Mouse (Mus musculus) heart, embryonic 13.5 days (tissue): ENCODE results near the gene Ptprj. TPM values are rescaled to one million over a fixed set of nuclear protein-coding genes. Genes with fewer than 3 reads are reported as not detected.
A peak's percentile ranks its signal among the peaks of the same experiment; 100 is the strongest.

Source experiments
- ATAC-seq: fragments of 200-750 bp; cut with Nextera tagmentation; 2 replicates; pipeline ENCODE4 v1.8.0; 2017; ENCODE audit warnings: moderate TSS enrichment; ENCODE audit not compliant: insufficient number of reproducible peaks, low FRiP score, low TSS enrichment; ENCODE audit errors: extremely low read depth
- H3K27ac ChIP-seq: fragments of 300-500 bp; sonication (generic); replicated peaks from 2 replicates; pipeline ENCODE4 v1.5.1; 2015; ENCODE audit warnings: moderate library complexity, mild to moderate bottlenecking, inconsistent platforms
- H3K27me3 ChIP-seq: fragments of 300-500 bp; sonication (generic); replicated peaks from 2 replicates; pipeline ENCODE4 v1.6.1; 2015; ENCODE audit warnings: mild to moderate bottlenecking, inconsistent platforms
- H3K36me3 ChIP-seq: fragments of 300-500 bp; sonication (generic); 2 replicates; pipeline ENCODE4 v1.6.1; 2015; ENCODE audit warnings: mild to moderate bottlenecking, inconsistent platforms
- H3K4me1 ChIP-seq: fragments of 300-500 bp; sonication (generic); 2 replicates; pipeline ENCODE4 v1.6.1; 2015; ENCODE audit warnings: inconsistent platforms
- H3K4me2 ChIP-seq: fragments of 300-500 bp; sonication (generic); 2 replicates; pipeline ENCODE4 v1.6.1; 2015; ENCODE audit warnings: inconsistent platforms, mild to moderate bottlenecking, moderate library complexity
- H3K4me3 ChIP-seq: fragments of 300-500 bp; sonication (generic); 2 replicates; pipeline ENCODE4 v1.5.1; 2015; ENCODE audit warnings: moderate library complexity, mild to moderate bottlenecking, inconsistent platforms
- H3K9ac ChIP-seq: fragments of 300-500 bp; sonication (generic); 2 replicates; pipeline ENCODE4 v1.6.1; 2015; ENCODE audit warnings: inconsistent platforms, mild to moderate bottlenecking, moderate library complexity
- H3K9me3 ChIP-seq: fragments of 300-500 bp; sonication (generic); 2 replicates; pipeline ENCODE4 v1.6.1; 2016; ENCODE audit warnings: inconsistent platforms
- WGBS: fragments of 180-500 bp; shearing (Covaris S2); methylation state at CpG from one replicate; pipeline ENCODE4 v1.1.7; 2015; ENCODE audit warnings: mixed read lengths; 5-methylcytosine and 5-hydroxymethylcytosine counted together
- polyA plus RNA-seq: library from polyadenylated mRNA; unstranded; fragments of >200 nt; fragmentation: Nextera tagmentation; extraction: Ambion mirVana; gene quantifications from 2 replicates; pipeline ENCODE4 v1.2.1, GENCODE M21; 2015

The Ptprj gene
- polyA plus RNA-seq, 1 experiment from 2014 or later = 1.3 TPM

- 73% methylated on average over 4 of the region's 4 CpGs for WGBS
- Histone ChIP-seq H3K9ac (no peak overlapping the region), H3K27me3 (no peaks in the 10 kb centered on the region), H3K4me1 (0 out of 2 replicates have a peak, but pooled peaks cover 8% of the 10 kb centered on the region), H3K36me3 (no peaks in the 10 kb centered on the region), H3K4me3 (no peak overlapping the region), H3K27ac (no peak overlapping the region), H3K4me2 (no peak overlapping the region), H3K9me3 (no peaks in the 10 kb centered on the region)
- ATAC-seq = no peak
Measured at GRCm38 (mm10) chr2:90496012-90496679, 84.3 kb downstream of the Ptprj start.

- H3K9ac ChIP-seq = no peak overlapping the region
- 38% methylated on average over 13 of the region's 13 CpGs for WGBS
Measured at GRCm38 (mm10) chr2:90490279-90491046, 90.0 kb downstream of the Ptprj start.

GRCm38 (mm10) chr2:90489839-90490238 lies 90.6 kb downstream of the Ptprj start:
- no peak overlapping the region for H3K4me3 ChIP-seq
- no peak overlapping the region for H3K4me2 ChIP-seq
- ATAC-seq = no peak
- H3K4me1 ChIP-seq = peaks cover 28% of the 10 kb centered on the region
- no peaks in the 10 kb centered on the region for H3K27me3 ChIP-seq
- H3K27ac ChIP-seq = peak overlapping the region; percentile 29; the same call in 1 of the 2 replicates
- 85% methylated on average over 4 of the region's 4 CpGs for WGBS
- H3K36me3 ChIP-seq = no peaks in the 10 kb centered on the region
- no peaks in the 10 kb centered on the region for H3K9me3 ChIP-seq
- H3K9ac ChIP-seq = no peak overlapping the region

More at GRCm38 (mm10) chr2:90490279-90491046, 90.0 kb downstream of the Ptprj start:
- Histone ChIP-seq H3K27me3 (no peaks in the 10 kb centered on the region), H3K4me2 (peak overlapping the region; percentile 44), H3K9me3 (no peaks in the 10 kb centered on the region), H3K4me3 (no peak overlapping the region), H3K27ac (peak overlapping the region; percentile 31; the same call in 1 of the 2 replicates), H3K36me3 (no peaks in the 10 kb centered on the region), H3K4me1 (peaks cover 27% of the 10 kb centered on the region)
- no peak for ATAC-seq

DNA sequence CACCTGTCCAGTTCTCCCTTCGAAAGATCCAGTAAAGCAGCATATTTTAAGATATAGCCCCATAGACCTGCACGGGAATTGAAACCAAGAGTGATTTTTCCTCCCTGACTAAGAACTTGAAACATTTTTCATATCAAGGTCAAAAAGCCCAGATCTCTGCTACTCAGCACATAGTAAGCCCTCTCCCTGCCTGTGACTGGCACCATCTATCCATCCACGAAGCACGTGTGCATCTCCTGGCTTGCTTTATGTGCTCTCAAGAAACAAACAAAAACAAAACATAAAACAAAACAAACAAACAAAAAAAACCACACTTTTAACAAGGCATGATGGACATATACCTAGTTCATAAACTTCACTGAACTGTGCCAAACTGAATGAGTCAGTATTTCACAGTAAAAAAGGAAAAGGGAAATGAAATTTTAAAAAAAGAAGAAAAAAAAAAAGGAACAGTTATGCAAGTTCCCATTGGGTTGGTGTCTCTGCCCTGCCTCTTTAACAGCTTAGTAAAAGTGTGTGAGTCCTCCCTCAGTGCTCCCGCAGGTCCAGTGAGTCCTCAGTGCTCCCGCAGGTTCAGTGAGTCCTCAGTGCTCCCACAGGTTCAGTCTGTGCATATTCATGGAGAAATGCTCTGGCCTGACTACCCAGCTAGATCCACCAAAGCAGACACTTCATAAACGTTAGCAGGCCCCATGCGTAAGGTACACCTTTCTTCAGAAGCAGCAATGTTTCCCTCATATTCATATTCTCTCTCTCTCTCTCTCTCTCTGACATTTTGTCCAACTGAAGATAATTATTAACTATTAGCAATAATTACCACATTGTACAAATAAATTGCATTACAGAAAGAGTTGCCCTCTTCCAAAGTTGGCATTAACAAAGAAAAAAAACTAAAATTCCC lies 91.5 kb downstream of the Ptprj start:
- H3K4me3 ChIP-seq = no peak overlapping the region
- no peak for ATAC-seq
- no peak overlapping the region for H3K4me2 ChIP-seq
- H3K9me3 ChIP-seq = no peaks in the 10 kb centered on the region
- WGBS = 83% methylated on average over 8 of the region's 8 CpGs
- H3K27ac ChIP-seq = no peak overlapping the region
- H3K27me3 ChIP-seq = no peaks in the 10 kb centered on the region
- H3K4me1 ChIP-seq = peaks cover 28% of the 10 kb centered on the region
- H3K9ac ChIP-seq = no peak overlapping the region
- H3K36me3 ChIP-seq = no peaks in the 10 kb centered on the region

DNA sequence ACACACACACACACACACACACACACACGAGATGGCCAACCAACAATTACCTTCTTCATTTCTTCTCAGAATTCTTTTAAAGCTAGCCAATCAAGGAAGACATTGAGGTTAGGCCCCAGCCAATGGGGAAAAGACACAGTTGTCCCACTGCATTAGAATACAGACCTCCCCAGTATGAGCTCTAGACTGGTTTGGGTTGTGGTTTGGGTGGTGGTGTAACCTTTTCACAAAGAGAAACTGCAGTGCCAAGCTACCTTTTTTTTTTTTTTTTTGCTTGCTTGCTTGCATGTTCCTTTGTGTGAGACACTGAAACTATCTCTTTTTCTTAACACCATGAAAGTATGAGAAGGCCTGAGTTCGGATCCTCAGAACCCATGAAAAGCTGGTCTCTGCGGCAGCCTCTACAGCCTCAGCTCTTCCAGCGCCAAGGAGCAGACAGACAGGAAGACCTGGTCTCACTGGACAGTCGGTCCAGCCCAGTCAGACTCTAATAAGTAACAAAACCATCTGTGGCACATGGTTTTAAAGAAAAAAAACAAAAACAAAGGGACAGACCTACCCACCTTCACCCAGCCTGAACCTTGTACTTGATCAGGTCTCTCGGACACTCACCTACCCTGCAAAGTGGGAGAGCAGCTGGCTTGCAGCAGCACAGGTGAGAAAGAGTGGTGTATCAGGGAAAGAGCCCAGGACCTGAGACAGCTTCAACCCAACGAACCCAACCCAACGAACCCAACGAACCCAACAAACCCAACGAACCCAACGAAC lies 92.8 kb downstream of the Ptprj start:
- WGBS = 90% methylated on average over 11 of the region's 11 CpGs
- Histone ChIP-seq H3K4me3 (no peak overlapping the region), H3K27me3 (no peaks in the 10 kb centered on the region), H3K9me3 (no peaks in the 10 kb centered on the region), H3K27ac (no peak overlapping the region), H3K9ac (no peak overlapping the region), H3K4me1 (peaks cover 28% of the 10 kb centered on the region), H3K36me3 (no peaks in the 10 kb centered on the region), H3K4me2 (no peak overlapping the region)
- ATAC-seq = no peak

DNA sequence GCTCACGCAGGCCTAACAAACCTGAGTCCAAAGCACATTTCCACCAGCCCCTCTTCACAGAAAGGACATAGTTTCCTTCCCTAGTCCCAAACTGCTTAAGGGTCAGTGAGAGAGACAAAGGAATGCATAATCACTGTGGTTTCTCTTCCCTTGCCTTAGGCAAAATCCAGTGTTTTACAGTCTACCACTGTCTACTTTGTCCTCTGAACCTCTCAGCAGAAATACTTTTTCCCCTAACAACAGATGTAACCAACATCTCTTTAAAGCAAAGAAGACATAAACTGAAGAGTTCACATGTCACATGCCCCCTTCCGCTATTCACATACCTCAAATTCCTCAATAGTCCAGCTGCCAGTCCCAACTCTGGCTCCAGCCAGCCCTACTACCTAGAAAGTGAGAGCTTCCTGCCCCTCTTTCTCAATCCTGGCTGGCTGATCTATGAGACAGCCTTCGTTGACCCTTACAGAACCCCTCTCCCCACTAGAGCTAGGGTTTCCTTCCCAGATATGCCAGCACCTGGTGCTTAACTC lies 94.2 kb downstream of the Ptprj start:
- no peak for ATAC-seq
- Histone ChIP-seq H3K36me3 (no peaks in the 10 kb centered on the region), H3K4me3 (no peak overlapping the region), H3K9me3 (no peaks in the 10 kb centered on the region), H3K9ac (no peak overlapping the region), H3K27ac (peak overlapping the region; percentile 13; the same call in 1 of the 2 replicates), H3K4me1 (peaks cover 28% of the 10 kb centered on the region), H3K4me2 (no peak overlapping the region), H3K27me3 (no peaks in the 10 kb centered on the region)
- 40% methylated on average over 3 of the region's 3 CpGs for WGBS

DNA sequence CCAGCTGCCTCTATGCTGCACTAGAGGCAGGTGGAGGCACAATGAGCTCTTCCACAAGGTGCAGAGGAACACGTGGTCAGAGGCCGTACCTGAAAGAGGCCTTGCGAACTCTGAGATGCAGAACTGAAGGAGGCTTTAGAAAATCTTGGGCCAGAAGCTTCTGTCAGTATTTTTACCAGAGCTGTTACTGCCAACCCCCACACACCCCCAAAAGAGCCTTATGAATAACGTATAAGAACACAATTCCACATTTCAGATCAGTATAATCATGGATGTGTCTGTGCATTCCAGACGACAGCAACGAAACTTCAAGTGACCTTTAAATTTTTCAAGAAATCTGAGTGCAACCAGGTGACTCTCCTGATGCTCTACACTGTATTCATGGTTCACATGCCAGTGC lies 98.9 kb downstream of the Ptprj start:
- peaks cover 34% of the 10 kb centered on the region for H3K4me1 ChIP-seq
- no peak overlapping the region for H3K9ac ChIP-seq
- no peak overlapping the region for H3K4me2 ChIP-seq
- H3K9me3 ChIP-seq = no peaks in the 10 kb centered on the region
- 87% methylated on average over 6 of the region's 6 CpGs for WGBS
- H3K36me3 ChIP-seq = no peaks in the 10 kb centered on the region
- H3K27me3 ChIP-seq = no peaks in the 10 kb centered on the region
- ATAC-seq = no peak
- no peak overlapping the region for H3K4me3 ChIP-seq
- no peak overlapping the region for H3K27ac ChIP-seq

DNA sequence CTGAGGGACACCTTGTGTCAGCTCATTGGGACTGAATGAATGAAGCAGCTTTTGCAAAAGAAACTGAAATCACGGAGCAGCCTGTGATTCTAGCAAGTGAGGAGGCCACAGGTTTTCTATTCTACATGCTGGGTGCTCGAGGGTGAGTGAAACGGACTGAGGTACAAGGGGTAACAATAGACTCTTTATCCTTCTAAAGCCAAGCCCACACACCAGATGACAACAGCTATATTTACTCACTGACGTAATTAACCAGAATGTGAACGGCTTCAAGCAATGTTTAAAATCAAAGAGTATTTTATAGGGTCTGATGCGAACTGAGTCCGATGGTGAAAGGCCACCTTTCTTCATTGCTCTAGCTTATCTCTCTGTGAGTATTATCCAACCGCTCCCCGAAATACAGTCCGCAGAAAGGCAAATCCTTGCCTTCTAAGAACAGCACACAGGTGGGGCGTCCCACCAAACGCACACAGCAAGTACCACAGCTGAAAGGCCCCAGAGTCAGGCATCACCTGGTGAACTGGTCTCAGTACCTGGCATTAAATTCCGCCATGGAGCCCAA lies 99.6 kb downstream of the Ptprj start:
- Histone ChIP-seq H3K27ac (no peak overlapping the region), H3K9ac (no peak overlapping the region), H3K4me3 (no peak overlapping the region), H3K4me2 (no peak overlapping the region), H3K9me3 (no peaks in the 10 kb centered on the region), H3K4me1 (peaks cover 28% of the 10 kb centered on the region), H3K36me3 (no peaks in the 10 kb centered on the region), H3K27me3 (0 out of 2 replicates have a peak, but pooled peaks cover 2% of the 10 kb centered on the region)
- ATAC-seq = no peak
- 72% methylated on average over 13 of the region's 13 CpGs for WGBS

DNA sequence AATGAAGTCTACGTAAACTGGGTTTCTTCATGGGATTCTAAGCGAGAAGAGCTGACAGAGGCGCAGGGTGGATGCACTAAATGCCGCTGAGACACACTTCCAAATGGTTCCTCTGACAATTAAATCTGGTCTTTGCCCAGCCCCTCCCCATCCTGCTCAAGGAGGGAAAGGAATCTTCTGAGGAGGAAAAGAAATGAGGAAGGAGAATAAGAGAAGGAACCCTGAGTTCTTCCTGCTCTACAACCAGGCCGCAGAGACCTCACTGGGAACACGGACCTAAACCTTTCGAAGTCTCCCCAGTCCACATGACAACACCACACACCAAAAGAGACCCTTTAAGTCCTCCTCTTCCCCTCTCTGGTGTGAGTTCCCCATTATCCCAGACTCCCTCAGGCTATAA lies 101.9 kb downstream of the Ptprj start:
- H3K36me3 ChIP-seq = no peaks in the 10 kb centered on the region
- ATAC-seq = no peak
- H3K9ac ChIP-seq = no peak overlapping the region
- peaks cover 28% of the 10 kb centered on the region for H3K4me1 ChIP-seq
- no peak overlapping the region for H3K4me2 ChIP-seq
- H3K9me3 ChIP-seq = no peaks in the 10 kb centered on the region
- 88% methylated on average over 7 of the region's 7 CpGs for WGBS
- no peak overlapping the region for H3K4me3 ChIP-seq
- 0 out of 2 replicates have a peak, but pooled peaks cover 2% of the 10 kb centered on the region for H3K27me3 ChIP-seq
- H3K27ac ChIP-seq = no peak overlapping the region

GRCm38 (mm10) chr2:90477617-90478016 lies 102.8 kb downstream of the Ptprj start:
- WGBS = 27% methylated on average over 8 of the region's 8 CpGs
- Histone ChIP-seq H3K9ac (peak overlapping the region; percentile 50; the same call in 1 of the 2 replicates), H3K27ac (no peak overlapping the region), H3K4me2 (no peak overlapping the region), H3K27me3 (0 out of 2 replicates have a peak, but pooled peaks cover 2% of the 10 kb centered on the region), H3K4me3 (no peak overlapping the region), H3K4me1 (peaks cover 28% of the 10 kb centered on the region), H3K36me3 (no peaks in the 10 kb centered on the region), H3K9me3 (no peaks in the 10 kb centered on the region)
- ATAC-seq = no peak
